Mouse (Mus musculus) heart, postnatal 0 days (tissue): Measurements from ENCODE around the gene Mblac2.

ENCODE experiments used
- CTCF ChIP-seq: IDR thresholded peaks from 2 replicates; pipeline ENCODE4 v1.5.1; 2016; ENCODE audit warnings: antibody characterized with exemption, control low read depth, low read depth
- EP300 ChIP-seq: IDR thresholded peaks from 2 replicates; pipeline ENCODE4 v1.6.1; 2016; ENCODE audit warnings: antibody characterized with exemption, low read depth

DNA sequence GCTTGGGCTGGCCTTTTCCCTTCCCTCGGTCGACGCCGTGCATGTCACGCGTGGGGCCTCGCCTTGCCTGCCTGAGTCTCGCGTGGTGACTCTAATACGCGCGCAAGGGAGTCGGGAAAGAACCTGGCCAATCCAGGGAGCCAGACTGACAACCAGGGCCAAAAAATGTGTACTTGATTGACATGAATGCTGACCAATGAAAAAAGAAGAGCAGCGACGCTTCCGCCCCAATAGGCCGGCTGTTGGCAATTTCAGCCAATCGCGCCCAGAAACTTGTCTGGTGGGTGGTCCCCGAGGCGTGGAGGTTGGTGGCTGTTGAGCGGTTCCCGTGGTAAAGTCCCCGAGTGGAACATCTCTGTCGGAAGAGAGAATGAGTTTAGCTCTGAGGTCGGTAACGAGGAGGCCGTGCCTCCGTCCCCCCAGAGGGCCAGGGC lies 71.8 kb downstream of the Mblac2 start, which contains the start of gene Cetn3:
- TF ChIP-seq CTCF (no peak), EP300 (no peak; the same call in 1 of the 2 replicates)
